Mouse (Mus musculus) kidney, embryonic 15.5 days (tissue): Measurements from ENCODE around the gene Pdcd1lg2. TPM values are rescaled to one million over a fixed set of nuclear protein-coding genes. Genes with fewer than 3 reads are reported as not detected.
A peak's percentile ranks its signal among the peaks of the same experiment; 100 is the strongest.

Source experiments
- ATAC-seq: fragments of 200-750 bp; cut with Nextera tagmentation; replicated peaks from 2 replicates; pipeline ENCODE4 v1.8.0; 2017; ENCODE audit warnings: moderate TSS enrichment; ENCODE audit not compliant: low FRiP score
- H3K27ac ChIP-seq: fragments of 300-500 bp; sonication (generic); 2 replicates; pipeline ENCODE4 v1.5.1; 2015; ENCODE audit warnings: mild to moderate bottlenecking, inconsistent platforms
- H3K27me3 ChIP-seq: fragments of 300-500 bp; sonication (generic); 2 replicates; pipeline ENCODE4 v1.6.1; 2015; ENCODE audit warnings: inconsistent platforms
- H3K36me3 ChIP-seq: fragments of 300-500 bp; sonication (generic); 2 replicates; pipeline ENCODE4 v1.6.1; 2015; ENCODE audit warnings: inconsistent platforms
- H3K4me1 ChIP-seq: fragments of 300-500 bp; sonication (generic); 2 replicates; pipeline ENCODE4 v1.6.1; 2015; ENCODE audit warnings: inconsistent platforms
- H3K4me2 ChIP-seq: fragments of 300-500 bp; sonication (generic); 2 replicates; pipeline ENCODE4 v1.6.1; 2015; ENCODE audit warnings: moderate library complexity, mild to moderate bottlenecking, inconsistent platforms
- H3K4me3 ChIP-seq: fragments of 300-500 bp; sonication (generic); replicated peaks from 2 replicates; pipeline ENCODE4 v1.5.1; 2015; ENCODE audit warnings: mild to moderate bottlenecking, inconsistent platforms
- H3K9ac ChIP-seq: fragments of 300-500 bp; sonication (generic); 2 replicates; pipeline ENCODE4 v1.6.1; 2015; ENCODE audit warnings: mild to moderate bottlenecking, inconsistent platforms
- H3K9me3 ChIP-seq: fragments of 300-500 bp; sonication (generic); replicated peaks from 2 replicates; pipeline ENCODE4 v1.6.1; 2016; ENCODE audit warnings: inconsistent platforms
- WGBS: fragments of 180-500 bp; shearing (Covaris S2); methylation state at CpG from one replicate; pipeline ENCODE4 v1.1.7; 2015; ENCODE audit warnings: mixed read lengths; 5-methylcytosine and 5-hydroxymethylcytosine counted together
- polyA plus RNA-seq: library from polyadenylated mRNA; unstranded; fragments of >200 nt; fragmentation: Nextera tagmentation; extraction: Ambion mirVana; gene quantifications from 2 replicates; pipeline ENCODE4 v1.2.1, GENCODE M21; 2015

The Pdcd1lg2 gene
- polyA plus RNA-seq, 1 experiment from 2014 or later: not detected

- no peak for ATAC-seq
- H3K9ac ChIP-seq: no peak overlapping the region
- H3K4me1 ChIP-seq: 0 out of 2 replicates have a peak, but pooled peaks cover 2% of the 10 kb centered on the region
- H3K27ac ChIP-seq: no peak overlapping the region
- H3K4me3 ChIP-seq: no peak overlapping the region
- H3K9me3 ChIP-seq: no peaks in the 10 kb centered on the region
- H3K36me3 ChIP-seq: no peaks in the 10 kb centered on the region
- 72% methylated on average over 3 of the region's 3 CpGs for WGBS
- no peaks in the 10 kb centered on the region for H3K27me3 ChIP-seq
- no peak overlapping the region for H3K4me2 ChIP-seq
These were observed 71.9 kb downstream of the Pdcd1lg2 start for GRCm38 (mm10) chr19:29482637-29483036.

GRCm38 (mm10) chr19:29483386-29483785 lies 72.7 kb downstream of the Pdcd1lg2 start:
- H3K4me1 ChIP-seq: peaks cover 7% of the 10 kb centered on the region; the same call in 1 of the 2 replicates
- H3K9me3 ChIP-seq: no peaks in the 10 kb centered on the region
- H3K36me3 ChIP-seq: no peaks in the 10 kb centered on the region
- no peaks in the 10 kb centered on the region for H3K27me3 ChIP-seq
- H3K27ac ChIP-seq: no peak overlapping the region
- 46% methylated on average over 2 of the region's 2 CpGs for WGBS
- no peak overlapping the region for H3K4me2 ChIP-seq
- no peak for ATAC-seq
- no peak overlapping the region for H3K4me3 ChIP-seq
- no peak overlapping the region for H3K9ac ChIP-seq

GRCm38 (mm10) chr19:29484537-29484936 lies 73.8 kb downstream of the Pdcd1lg2 start:
- Histone ChIP-seq H3K4me3 (no peak overlapping the region), H3K27me3 (no peaks in the 10 kb centered on the region), H3K9ac (no peak overlapping the region), H3K4me2 (no peak overlapping the region), H3K4me1 (peaks cover 11% of the 10 kb centered on the region; the same call in 1 of the 2 replicates), H3K27ac (no peak overlapping the region), H3K36me3 (no peaks in the 10 kb centered on the region), H3K9me3 (no peaks in the 10 kb centered on the region)
- no peak for ATAC-seq
- 41% methylated on average over 2 of the region's 2 CpGs for WGBS

- peaks cover 11% of the 10 kb centered on the region; the same call in 1 of the 2 replicates for H3K4me1 ChIP-seq
- H3K36me3 ChIP-seq: no peaks in the 10 kb centered on the region
- no peak overlapping the region for H3K9ac ChIP-seq
- no peak overlapping the region for H3K4me2 ChIP-seq
- H3K27ac ChIP-seq: no peak overlapping the region
- H3K9me3 ChIP-seq: no peaks in the 10 kb centered on the region
- H3K27me3 ChIP-seq: no peaks in the 10 kb centered on the region
- no peak overlapping the region for H3K4me3 ChIP-seq
- 90% methylated on average over 3 of the region's 3 CpGs for WGBS
- ATAC-seq: no peak
These were observed 74.7 kb downstream of the Pdcd1lg2 start for GRCm38 (mm10) chr19:29485257-29485948.

GRCm38 (mm10) chr19:29486545-29487206 lies 76.0 kb downstream of the Pdcd1lg2 start:
- H3K4me3 ChIP-seq: no peak overlapping the region
- H3K36me3 ChIP-seq: no peaks in the 10 kb centered on the region
- H3K9me3 ChIP-seq: no peaks in the 10 kb centered on the region
- no peak for ATAC-seq
- peaks cover 11% of the 10 kb centered on the region; the same call in 1 of the 2 replicates for H3K4me1 ChIP-seq
- H3K27ac ChIP-seq: no peak overlapping the region
- no peak overlapping the region for H3K9ac ChIP-seq
- H3K27me3 ChIP-seq: no peaks in the 10 kb centered on the region
- H3K4me2 ChIP-seq: no peak overlapping the region
- WGBS: 75% methylated on average over 7 of the region's 7 CpGs

- Histone ChIP-seq H3K4me1 (peaks cover 11% of the 10 kb centered on the region; the same call in 1 of the 2 replicates), H3K27ac (no peak overlapping the region), H3K9ac (no peak overlapping the region), H3K36me3 (no peaks in the 10 kb centered on the region), H3K9me3 (no peaks in the 10 kb centered on the region), H3K27me3 (no peaks in the 10 kb centered on the region), H3K4me2 (no peak overlapping the region), H3K4me3 (no peak overlapping the region)
- no peak for ATAC-seq
- WGBS: 89% methylated on average over 14 of the region's 14 CpGs
These were observed 76.8 kb downstream of the Pdcd1lg2 start for GRCm38 (mm10) chr19:29487326-29488072.

GRCm38 (mm10) chr19:29488073-29488390 lies 77.3 kb downstream of the Pdcd1lg2 start:
- H3K27ac ChIP-seq: peak overlapping the region; percentile 41; the same call in 1 of the 2 replicates
- H3K4me3 ChIP-seq: no peak overlapping the region
- 45% methylated on average over 6 of the region's 6 CpGs for WGBS
- H3K9me3 ChIP-seq: no peaks in the 10 kb centered on the region
- peaks cover 11% of the 10 kb centered on the region; the same call in 1 of the 2 replicates for H3K4me1 ChIP-seq
- no peak for ATAC-seq
- H3K9ac ChIP-seq: no peak overlapping the region
- no peaks in the 10 kb centered on the region for H3K27me3 ChIP-seq
- no peaks in the 10 kb centered on the region for H3K36me3 ChIP-seq
- H3K4me2 ChIP-seq: no peak overlapping the region

GRCm38 (mm10) chr19:29488420-29488819 lies 77.7 kb downstream of the Pdcd1lg2 start:
- H3K27me3 ChIP-seq: no peaks in the 10 kb centered on the region
- H3K9ac ChIP-seq: no peak overlapping the region
- H3K9me3 ChIP-seq: no peaks in the 10 kb centered on the region
- H3K27ac ChIP-seq: peak overlapping the region; percentile 41; the same call in 1 of the 2 replicates
- peaks cover 11% of the 10 kb centered on the region; the same call in 1 of the 2 replicates for H3K4me1 ChIP-seq
- H3K36me3 ChIP-seq: no peaks in the 10 kb centered on the region
- no peak for ATAC-seq
- 35% methylated on average over 10 of the region's 10 CpGs for WGBS
- peak overlapping the region; percentile 32 for H3K4me2 ChIP-seq
- no peak overlapping the region for H3K4me3 ChIP-seq

GRCm38 (mm10) chr19:29489785-29490284 lies 79.1 kb downstream of the Pdcd1lg2 start:
- no peak overlapping the region for H3K4me3 ChIP-seq
- no peak for ATAC-seq
- WGBS: 79% methylated on average over 3 of the region's 3 CpGs
- no peak overlapping the region for H3K4me2 ChIP-seq
- no peaks in the 10 kb centered on the region for H3K36me3 ChIP-seq
- H3K27me3 ChIP-seq: no peaks in the 10 kb centered on the region
- H3K9me3 ChIP-seq: no peaks in the 10 kb centered on the region
- no peak overlapping the region for H3K9ac ChIP-seq
- H3K27ac ChIP-seq: no peak overlapping the region
- H3K4me1 ChIP-seq: peaks cover 11% of the 10 kb centered on the region; the same call in 1 of the 2 replicates

GRCm38 (mm10) chr19:29491467-29491866 lies 80.7 kb downstream of the Pdcd1lg2 start:
- Histone ChIP-seq H3K27me3 (no peaks in the 10 kb centered on the region), H3K27ac (no peak overlapping the region), H3K9me3 (no peaks in the 10 kb centered on the region), H3K4me2 (no peak overlapping the region), H3K4me3 (no peak overlapping the region), H3K4me1 (peaks cover 11% of the 10 kb centered on the region; the same call in 1 of the 2 replicates), H3K36me3 (no peaks in the 10 kb centered on the region), H3K9ac (no peak overlapping the region)
- ATAC-seq: no peak
- 64% methylated on average over 9 of the region's 9 CpGs for WGBS

- Histone ChIP-seq H3K27ac (no peak overlapping the region), H3K36me3 (no peaks in the 10 kb centered on the region), H3K9ac (no peak overlapping the region), H3K4me2 (no peak overlapping the region), H3K9me3 (no peaks in the 10 kb centered on the region), H3K4me3 (no peak overlapping the region), H3K27me3 (no peaks in the 10 kb centered on the region), H3K4me1 (no peaks in the 10 kb centered on the region)
- WGBS: 80% methylated on average over 4 of the region's 4 CpGs
- no peak for ATAC-seq
These were observed 83.7 kb downstream of the Pdcd1lg2 start for GRCm38 (mm10) chr19:29494454-29494853.
